Mouse (Mus musculus): ENCODE data around the gene Parp1.
A peak's percentile ranks its signal among the peaks of the same experiment; 100 is the strongest.
"Not testable (repeated sequence)": the region's sequence is repeated elsewhere in the genome, so short reads cannot be mapped to it uniquely, and the experiment has no call there.

The Parp1 gene

DNA sequence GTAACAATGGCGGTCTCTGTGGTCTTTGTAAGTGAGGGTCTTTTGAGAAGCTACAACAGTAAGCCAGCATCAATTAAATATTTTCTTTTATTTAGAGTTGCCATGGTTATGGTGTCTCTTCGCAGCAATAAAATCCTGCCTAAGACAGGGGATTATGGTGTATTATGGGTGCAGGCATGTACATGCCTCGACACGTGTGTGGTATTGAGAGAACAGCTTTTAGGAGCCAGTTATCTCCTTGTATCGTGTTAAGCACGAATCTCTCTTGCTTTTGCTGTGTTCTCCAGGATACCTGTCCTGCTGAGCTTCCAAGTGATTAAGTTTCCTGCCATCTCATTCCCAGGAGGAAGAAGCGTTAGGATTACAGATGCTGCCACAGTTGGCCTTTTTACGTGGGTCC is 9.3 kb upstream of the Parp1 start:
- no peak for DNase-seq (ENCODE audit: low spot score)

DNA sequence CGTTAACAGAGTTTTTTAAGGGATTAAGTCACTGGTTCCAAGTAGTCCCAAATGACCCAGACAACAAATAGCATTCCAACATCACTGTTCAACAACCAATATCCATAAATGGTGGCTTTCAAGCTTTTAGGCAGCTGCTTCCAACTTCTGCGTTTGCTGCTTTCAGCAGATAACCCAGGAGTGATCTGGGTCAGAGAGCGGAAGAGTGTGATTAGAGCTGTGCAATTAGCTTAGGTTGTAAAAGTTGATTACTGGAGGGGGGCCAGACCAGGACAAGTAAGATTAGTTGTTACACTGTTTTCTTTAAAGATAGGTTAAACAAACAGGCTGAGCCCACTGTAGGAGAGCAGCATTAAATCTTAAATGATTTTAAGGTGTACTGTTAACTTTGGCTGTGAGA is 7.5 kb upstream of the Parp1 start:
- no peak for DNase-seq (ENCODE audit: low spot score)

DNA sequence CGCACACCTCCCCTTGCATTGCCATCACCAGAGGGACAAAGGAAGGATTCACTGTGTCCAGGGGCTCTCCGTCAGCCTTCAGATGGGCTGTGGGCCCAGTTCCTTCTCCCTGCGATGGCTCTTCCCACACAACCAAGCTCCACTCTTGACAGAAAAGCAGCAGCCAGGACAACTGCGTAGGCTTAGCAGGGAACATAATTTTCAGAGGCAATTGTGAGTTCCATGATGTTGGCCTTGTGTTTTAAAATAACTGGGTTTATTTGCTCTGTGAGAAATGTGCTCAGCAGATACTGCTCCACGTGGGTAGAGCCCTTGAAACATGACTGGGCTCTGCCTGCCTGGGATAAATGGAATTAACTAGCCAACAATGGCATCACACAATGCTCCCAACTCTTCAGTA is 3.8 kb upstream of the Parp1 start:
- no peak for DNase-seq (ENCODE audit: low spot score)

DNA sequence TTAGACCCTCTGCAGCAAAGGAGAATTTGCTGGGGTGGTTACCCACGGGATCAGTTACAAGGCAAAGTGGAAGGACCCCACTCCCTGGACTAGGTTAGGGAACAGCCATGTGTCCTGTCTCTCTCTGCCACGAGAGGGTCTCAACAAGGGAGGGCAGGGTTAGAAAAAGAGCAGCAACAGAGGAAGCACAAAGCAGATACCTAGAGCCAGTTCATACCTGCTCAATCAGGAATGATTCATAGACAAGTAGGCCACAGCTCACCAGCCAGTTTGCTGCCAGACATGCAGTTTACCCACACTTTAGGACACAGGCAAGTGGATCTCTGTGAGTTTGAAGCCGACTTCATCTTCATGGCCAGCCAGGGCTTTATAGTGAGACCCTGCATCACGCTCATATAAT is 963 bp upstream of the Parp1 start:
- DNase-seq (ENCODE audit: low spot score): no peak

DNA sequence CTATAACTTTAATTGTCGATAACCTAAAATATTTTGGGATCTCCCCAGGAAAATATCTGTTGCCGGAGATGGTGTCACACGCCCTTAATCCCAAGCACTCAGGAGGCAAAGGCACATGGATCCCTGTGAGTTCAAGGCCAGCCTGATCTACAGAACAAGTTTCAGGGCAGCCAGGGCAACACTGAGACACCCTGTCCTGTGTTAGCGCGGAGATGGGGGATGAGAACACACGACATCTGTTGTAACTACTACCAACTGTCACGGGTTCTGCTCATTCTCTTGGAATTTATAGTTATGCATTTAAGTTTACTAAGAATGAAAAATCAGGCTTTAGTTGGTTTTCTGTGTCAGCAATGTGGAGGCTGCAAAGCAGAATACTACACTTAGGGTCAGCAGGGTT is 476 bp upstream of the Parp1 start:
- DNase-seq (ENCODE audit: low spot score): no peak

DNA sequence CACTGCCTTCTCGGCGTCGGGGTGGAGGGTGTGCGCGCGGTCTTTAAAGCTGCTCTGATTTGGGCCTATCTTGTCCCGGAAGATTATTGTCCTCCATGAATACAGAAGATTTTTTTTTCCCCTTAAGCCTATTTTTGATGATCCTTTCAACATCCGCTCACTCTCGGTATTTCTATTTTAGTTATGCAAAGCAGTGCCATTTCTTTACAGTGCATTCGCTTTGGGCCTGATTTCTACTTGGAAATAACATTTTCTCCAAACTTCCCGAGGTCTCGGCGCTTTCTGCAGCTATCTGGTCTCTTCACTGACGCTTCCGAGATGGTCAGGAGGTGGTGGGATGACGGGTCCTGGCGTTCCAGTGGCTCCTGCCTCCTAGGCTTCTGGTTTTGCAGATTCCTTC is 729 bp downstream of the Parp1 start:
- DNase-seq (ENCODE audit: low spot score): no peak

DNA sequence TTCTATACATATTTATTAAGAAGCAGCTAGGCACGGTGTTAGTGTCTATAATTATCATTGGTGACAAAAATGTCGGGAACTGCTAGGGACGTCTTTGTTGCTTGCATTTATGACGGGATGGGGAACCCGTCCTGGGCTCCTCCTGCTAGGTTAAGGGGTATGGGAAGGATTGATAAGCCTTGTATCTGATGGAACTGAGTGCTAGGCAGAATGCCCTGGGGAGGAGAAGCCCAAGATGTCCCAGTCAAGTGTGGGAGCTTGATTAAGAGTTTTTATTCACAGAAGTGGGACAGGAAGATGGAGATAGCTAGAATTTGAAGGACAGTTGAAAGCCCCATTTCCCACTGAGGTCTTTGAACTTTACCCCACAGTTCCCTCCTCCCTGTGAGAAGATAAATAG is 1.5 kb downstream of the Parp1 start:
- DNase-seq (ENCODE audit: low spot score): no peak

DNA sequence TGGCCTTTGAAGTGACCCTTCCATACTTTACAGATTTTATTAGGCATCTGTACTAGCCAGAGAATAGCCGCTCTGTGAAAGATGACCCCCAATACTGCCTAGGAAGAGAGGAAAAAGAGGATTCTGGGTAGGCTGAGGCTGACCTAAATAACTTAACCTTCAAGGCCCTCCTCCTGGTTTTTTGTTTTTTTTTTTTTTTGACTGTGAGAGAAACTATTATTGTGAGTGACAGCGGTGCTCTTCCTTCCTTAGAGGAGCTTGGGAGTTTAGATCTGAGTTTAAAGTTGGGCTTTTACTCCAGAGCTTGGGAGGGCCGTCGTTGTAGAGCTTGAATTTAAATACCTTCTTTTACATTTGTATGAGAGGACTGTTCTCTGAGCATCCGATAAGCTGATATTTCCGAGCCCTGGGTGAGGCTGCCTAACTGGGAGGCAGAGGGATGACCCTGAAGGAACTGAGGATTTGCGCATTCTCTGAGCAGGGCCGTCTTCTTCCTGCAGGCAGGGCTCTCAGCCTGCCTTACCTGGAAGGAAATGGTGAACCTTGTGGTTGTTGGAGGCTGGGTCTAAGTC is 2.4 kb downstream of the Parp1 start:
- no peak for DNase-seq (ENCODE audit: low spot score)

DNA sequence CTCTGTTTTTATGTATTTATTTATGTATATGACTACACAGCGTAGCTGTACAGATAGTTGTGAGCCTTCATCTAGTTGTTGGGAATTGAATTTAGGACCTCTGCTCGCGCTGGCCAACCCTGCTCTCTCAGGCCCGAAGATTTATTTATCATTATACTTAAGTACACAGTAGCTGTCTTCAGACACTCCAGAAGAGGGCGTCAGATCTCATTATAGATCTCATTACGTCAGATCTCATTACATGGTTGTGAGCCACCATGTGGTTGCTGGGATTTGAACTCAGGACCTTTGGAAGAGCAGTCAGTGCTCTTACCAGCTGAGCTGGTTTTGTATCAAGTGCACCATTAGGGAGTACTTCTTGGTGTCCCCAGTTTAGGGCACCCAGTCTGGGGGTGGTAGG is 3.0 kb downstream of the Parp1 start:
- DNase-seq (ENCODE audit: low spot score): not testable (repeated sequence)

DNA sequence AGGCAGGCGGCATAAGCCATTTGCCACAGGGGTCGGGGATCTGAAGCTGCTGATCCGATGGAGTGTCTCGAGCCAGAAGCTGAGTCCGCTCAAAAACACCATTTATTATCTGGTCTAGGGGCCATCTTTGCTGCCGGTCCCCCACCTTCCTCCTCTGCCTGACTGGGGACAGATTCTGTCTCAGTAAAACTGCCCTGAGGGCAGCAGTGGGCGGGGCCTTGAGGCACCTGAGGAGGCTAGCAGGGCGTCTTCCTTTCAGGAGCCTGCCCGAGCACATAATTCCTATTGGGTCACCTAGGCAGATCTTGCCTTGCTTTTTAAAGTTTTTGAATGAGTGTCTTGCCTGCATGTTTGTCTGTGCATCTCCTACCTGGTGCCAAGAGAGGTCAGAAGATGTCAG is 3.4 kb downstream of the Parp1 start:
- no peak for DNase-seq (ENCODE audit: low spot score)

DNA sequence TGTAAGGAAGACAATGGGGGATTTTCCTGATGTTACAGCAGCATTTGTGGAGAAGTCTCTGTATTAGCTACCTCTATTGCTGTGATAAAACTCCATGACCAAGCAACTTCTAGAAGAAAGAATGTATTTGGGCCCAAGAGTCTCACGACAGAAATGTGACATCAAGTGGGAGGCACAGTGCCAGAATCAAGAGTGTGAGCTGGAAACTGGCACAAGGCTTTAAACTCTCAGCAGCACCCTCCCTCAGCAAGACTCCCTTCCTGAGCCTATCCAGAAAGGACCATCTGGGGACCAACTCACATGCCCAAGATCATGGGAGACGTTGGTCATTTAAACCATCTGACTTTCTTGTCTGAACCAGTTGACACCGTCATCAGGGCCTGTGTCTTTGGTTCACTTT is 7.8 kb downstream of the Parp1 start:
- no peak for DNase-seq (ENCODE audit: low spot score)

DNA sequence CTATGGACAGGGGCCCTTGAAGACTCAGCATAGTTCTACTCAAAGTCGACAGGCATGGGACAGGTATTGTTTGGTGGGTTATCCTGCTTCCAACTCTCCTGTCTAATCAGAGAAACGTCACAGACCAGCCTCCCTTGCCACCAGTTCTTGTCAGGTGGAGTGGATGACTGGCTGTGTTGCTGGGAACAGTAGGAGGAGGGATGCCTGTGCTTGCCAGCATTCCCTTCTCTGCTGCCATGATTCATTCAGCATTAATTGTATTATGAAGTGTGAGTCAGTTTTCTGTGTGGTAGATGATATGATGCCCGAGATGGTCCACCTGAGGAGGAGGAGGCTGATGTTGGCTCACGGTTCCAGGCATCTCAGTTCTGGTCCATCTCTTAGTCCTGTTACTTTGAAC is 9.1 kb downstream of the Parp1 start:
- no peak for DNase-seq (ENCODE audit: low spot score)

DNA sequence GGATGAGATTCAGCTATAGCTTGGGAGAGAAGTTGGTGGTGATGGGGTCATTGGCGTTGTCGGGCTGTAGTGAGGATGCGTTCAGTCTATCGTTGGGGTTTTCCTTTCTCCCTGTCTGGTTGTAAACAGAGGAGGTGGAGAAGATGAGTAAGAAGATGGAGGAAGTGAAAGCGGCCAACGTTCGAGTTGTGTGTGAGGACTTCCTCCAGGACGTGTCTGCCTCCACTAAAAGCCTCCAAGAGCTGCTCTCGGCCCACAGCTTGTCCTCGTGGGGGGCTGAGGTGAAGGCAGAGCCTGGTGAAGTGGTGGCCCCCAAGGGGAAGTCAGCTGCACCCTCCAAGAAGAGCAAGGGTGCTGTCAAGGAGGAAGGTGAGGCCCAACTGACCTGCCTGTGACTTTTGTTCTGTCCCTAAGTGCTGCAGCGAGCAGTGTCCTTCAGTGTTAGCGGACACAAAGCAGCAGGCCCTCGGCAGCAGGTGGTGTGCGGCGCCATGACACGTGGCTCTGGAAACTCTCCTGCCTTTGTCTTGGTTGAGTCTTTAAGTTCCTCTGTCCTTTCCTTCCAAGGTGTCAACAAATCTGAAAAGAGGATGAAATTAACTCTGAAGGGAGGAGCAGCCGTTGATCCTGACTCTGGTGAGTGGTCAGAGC is 19.2 kb downstream of the Parp1 start:
- DNase-seq (ENCODE audit: low spot score): no peak

DNA sequence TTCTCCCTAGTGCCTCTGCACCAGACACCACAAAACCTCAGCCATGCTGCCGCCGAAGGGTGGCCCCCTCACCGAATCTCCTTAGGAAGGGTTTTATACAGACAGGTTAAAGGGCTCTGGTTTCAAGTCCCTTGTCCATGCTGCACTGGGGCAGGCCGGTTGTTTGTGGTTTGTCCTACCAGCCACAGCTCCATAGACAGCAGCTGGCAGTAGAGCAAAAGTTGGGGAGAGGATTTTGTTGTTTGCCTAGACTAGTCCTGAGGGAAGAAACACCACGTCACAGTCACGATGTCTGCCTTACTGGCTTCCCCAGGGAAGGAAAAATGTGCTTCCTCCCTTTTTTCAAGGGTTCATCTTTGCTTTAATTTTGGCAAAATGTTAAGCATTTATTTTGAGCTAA is 31.9 kb downstream of the Parp1 start:
- no peak for DNase-seq (ENCODE audit: low spot score)

DNA sequence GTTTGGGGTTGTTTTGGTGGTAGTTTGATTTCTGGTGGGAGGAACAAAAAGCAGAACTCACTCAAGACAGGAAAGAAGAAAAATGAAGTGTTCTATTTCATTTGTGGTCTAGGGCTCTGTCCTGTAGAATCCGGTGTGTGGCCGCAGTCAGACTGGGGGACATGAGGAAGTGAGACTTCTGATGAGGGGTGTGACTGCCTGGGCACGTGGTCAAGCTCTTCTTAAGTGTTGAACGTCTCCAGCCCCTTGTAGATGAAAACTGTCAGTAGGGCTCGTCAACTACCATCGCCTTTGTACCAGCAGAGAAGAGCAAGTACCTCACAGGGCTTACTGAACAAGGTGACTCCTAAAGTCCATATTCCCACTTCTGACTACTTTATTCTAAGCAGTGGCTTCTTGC is 33.1 kb downstream of the Parp1 start:
- no peak for DNase-seq (ENCODE audit: low spot score)

DNA sequence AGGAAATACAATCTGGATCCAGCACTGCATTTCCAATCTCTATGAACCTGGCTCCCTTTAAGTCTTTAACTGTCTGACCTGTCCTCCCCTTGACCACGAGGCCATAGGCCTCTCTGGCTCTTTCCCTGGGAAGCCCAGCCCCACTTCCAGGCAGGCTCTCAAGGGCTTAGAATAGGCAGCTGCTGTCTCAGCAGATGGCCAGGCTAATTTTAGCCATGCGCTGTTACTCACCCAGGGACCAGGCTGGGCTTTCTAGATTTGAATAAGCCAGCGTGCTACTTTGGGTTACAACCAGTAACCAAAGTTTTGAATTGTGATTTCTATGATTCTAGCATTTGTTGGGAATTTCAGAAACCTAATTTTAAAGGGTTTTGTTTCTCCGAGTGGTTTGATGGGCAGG is 35.9 kb downstream of the Parp1 start:
- peak; percentile 38 for DNase-seq (ENCODE audit: low spot score)

DNA sequence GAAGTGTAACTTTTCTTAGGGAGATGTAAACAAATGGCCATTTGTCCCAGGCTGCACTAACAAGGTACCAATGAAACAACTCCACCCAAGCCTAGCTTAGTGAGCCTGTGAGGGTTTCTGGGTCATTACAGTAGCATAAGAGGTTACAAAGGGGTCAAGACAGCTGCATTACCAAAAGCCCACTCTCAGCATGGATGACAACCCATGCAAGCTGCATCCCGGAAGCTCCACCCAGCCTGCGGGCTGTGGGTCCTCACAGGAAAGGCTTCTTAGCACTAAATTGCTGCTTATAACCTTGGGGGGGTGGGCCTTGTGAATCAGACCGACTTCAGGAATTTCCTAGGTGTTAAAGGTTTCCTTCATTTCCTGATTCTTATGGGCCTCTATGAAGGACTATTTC is 37.4 kb downstream of the Parp1 start:
- no peak for DNase-seq (ENCODE audit: low spot score)

DNA sequence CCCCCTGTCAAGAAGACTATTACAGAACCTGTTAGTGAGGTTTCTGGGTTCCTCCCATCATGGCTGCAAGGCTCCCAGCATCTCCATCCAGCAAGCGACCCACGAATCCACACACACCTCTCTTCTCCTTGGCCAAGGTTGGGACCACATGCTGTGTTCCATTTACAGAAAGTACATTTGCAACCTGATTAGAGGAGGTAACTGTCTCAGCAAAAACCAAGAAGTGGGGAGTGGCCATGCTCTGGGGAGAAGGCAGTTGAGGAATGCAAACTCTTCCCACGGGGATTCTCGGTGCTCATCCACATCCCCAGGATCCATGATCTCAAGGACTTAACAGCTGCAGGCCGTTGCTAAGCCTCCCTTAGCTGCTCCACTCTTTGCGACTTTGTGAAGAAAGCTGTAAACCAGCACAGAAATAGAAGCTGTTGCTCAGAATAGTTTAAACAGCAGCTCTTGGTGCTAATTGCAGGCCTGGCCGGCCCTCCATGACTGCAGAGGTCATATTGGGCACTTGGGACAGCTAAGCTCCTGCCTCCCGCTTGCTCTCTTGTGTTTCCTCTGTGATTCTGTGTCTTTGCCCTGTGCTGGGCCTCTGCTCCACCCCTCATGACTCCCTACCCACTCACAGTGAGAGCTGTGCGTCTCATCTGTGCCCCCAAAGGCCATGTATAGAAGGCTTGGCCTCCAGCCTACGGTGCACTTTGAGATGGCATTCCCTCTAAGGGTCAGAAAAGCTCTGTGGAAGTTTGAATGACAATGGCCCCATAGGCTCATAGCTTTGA is 38.3 kb downstream of the Parp1 start:
- no peak for DNase-seq (ENCODE audit: low spot score)

DNA sequence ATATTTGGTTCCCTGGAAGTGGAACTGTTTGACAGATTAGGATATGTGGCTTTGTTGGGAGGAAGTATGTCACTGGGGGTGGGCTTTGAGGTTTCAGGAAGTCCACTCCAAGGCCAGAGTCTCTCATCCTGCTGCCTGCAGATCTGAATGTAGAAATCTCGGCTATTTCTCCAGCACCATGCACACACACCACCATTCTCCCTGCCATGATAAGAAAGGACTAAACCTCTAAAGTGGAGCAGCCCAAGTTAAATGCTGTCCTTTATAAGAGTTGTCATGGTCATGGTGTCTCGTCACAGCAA is 38.8 kb downstream of the Parp1 start:
- no peak for DNase-seq (ENCODE audit: low spot score)

DNA sequence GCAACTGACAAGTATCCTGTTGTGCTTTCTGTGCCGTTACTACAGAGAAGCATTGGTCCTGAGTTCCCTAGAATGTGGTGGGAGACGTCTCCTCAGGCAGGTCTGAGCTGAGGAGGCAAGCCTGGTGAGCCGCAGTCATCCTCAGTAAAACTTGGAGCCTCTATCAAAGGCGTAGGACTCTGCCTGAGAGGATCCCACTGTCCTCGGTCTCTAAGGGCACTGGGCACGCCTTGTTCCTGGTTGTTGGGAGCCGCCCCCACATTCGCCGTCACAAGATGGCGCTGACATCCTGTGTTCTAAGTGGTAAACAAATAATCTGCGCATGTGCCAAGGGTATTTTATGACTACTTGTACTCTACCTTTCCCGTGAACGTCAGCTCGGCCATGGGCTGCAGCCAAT is 43.1 kb downstream of the Parp1 start:
- not testable (repeated sequence) for DNase-seq (ENCODE audit: low spot score)

DNA sequence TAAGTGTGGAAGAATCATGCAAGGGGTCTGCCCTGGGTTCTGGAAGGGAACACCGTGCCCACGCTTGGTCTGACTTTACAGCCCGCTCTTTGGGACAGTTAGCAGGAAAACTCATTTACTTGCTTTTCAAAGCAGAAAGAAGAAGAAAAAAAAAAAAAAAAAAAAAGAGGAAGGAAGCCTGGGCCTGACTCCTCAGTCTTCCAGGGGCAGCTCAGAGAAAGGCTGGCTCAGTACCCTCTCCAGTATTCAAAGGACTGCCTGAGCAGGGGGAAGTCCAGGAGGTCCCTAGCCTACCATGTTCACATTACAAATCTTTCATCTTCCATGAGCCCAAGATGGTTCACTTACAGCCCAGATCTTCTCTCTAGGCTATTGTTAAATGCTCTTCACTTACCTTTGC is 48.0 kb downstream of the Parp1 start:
- no peak for DNase-seq (ENCODE audit: low spot score)

DNA sequence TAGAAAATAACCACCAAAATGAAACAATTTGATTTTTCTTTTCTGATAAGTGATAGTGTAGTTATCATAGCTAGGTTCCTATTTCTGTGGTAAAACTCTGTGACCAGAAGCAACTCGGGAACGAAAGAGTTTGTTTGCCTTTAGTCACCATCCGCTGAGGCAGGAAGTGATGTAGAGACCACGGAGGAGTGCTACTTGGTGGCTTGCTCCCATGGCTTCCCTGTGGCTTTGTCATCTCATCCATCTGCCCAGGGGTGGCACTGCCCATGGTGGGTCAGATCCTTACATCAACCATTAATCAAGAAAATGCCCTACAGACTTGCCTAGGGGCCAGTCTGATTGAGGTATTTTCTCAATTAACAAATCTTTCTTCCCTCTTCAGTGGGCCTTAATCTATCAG is 53.7 kb downstream of the Parp1 start:
- no peak for DNase-seq (ENCODE audit: low spot score)

DNA sequence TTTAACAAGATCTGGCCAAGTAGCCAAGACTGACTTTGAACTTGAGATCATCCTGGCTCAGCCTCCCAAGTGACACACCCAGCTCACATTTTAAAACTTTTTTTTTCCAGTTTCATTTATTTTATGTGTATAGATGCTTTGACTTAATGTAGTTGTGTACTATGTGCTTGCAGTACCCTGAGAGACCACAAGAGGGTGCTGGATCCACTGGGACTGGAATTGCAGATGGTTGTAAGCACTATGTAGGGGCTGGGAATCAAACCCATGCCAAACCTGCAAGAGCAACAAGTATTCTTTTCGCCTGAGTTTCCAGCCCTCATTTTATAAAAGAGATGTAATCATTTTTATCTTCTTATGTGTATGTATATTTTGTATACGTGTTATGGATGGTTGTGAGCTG is 55.2 kb downstream of the Parp1 start:
- no peak for DNase-seq (ENCODE audit: low spot score)

DNA sequence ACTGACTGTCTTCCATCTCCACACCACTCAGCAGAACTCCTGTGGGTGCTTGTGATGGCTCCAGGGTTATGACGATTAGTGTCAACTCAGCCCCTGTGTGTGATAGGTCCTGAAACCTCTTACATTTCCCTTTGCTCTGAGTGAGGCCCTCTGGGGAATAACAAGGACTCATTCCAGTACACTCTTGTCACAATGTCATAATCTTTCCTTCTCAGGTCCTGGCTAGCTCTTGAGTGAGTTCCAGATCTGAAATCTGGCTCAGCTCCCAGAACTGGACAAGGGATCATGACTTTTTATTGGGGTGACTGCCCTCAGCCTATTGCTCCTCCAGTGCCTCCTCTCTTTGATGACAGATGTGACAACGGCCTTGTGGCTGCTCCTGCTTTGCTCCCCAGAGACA is 57.4 kb downstream of the Parp1 start:
- no peak for DNase-seq (ENCODE audit: low spot score)
